Mouse (Mus musculus): ENCODE results near the gene Zcchc24.

The Zcchc24 gene

GRCm38 (mm10) chr14:25720962-25721707, 47.7 kb downstream of the Zcchc24 start:
- TF ChIP-seq GATA4 (IDR thresholded peaks at IDR 0.05; ENCODE audit: insufficient replicate concordance, low read length) = no peak

GRCm38 (mm10) chr14:25719371-25719770, 49.5 kb downstream of the Zcchc24 start:
- no peak for TF ChIP-seq GATA4 (IDR thresholded peaks at IDR 0.05; ENCODE audit: insufficient replicate concordance, low read length)

- no peak for TF ChIP-seq GATA4 (IDR thresholded peaks at IDR 0.05; ENCODE audit: insufficient replicate concordance, low read length)
Measured at GRCm38 (mm10) chr14:25718471-25718870, 50.4 kb downstream of the Zcchc24 start.

GRCm38 (mm10) chr14:25717718-25718117, 51.1 kb downstream of the Zcchc24 start:
- TF ChIP-seq GATA4 (IDR thresholded peaks at IDR 0.05; ENCODE audit: insufficient replicate concordance, low read length) = no peak

- TF ChIP-seq GATA4 (IDR thresholded peaks at IDR 0.05; ENCODE audit: insufficient replicate concordance, low read length) = no peak
Measured at GRCm38 (mm10) chr14:25716528-25716927, 52.3 kb downstream of the Zcchc24 start.

- no peak for TF ChIP-seq GATA4 (IDR thresholded peaks at IDR 0.05; ENCODE audit: insufficient replicate concordance, low read length)
Measured at GRCm38 (mm10) chr14:25713443-25713842, 55.4 kb downstream of the Zcchc24 start.

- no peak for TF ChIP-seq GATA4 (IDR thresholded peaks at IDR 0.05; ENCODE audit: insufficient replicate concordance, low read length)
Measured at GRCm38 (mm10) chr14:25711602-25712001, 57.2 kb downstream of the Zcchc24 start.

- TF ChIP-seq GATA4 (IDR thresholded peaks at IDR 0.05; ENCODE audit: insufficient replicate concordance, low read length) = no peak
Measured at GRCm38 (mm10) chr14:25711177-25711576, 57.7 kb downstream of the Zcchc24 start.

GRCm38 (mm10) chr14:25710681-25711080, 58.2 kb downstream of the Zcchc24 start:
- no peak for TF ChIP-seq GATA4 (IDR thresholded peaks at IDR 0.05; ENCODE audit: insufficient replicate concordance, low read length)

- TF ChIP-seq GATA4 (IDR thresholded peaks at IDR 0.05; ENCODE audit: insufficient replicate concordance, low read length) = no peak
Measured at GRCm38 (mm10) chr14:25710073-25710472, 58.8 kb downstream of the Zcchc24 start.

GRCm38 (mm10) chr14:25708917-25709316, 59.9 kb downstream of the Zcchc24 start:
- no peak for TF ChIP-seq GATA4 (IDR thresholded peaks at IDR 0.05; ENCODE audit: insufficient replicate concordance, low read length)

GRCm38 (mm10) chr14:25708451-25708850, 60.4 kb downstream of the Zcchc24 start:
- no peak; the same call in 1 of the 2 replicates for TF ChIP-seq GATA4 (IDR thresholded peaks at IDR 0.05; ENCODE audit: insufficient replicate concordance, low read length)

GRCm38 (mm10) chr14:25707691-25708181, 61.1 kb downstream of the Zcchc24 start:
- TF ChIP-seq GATA4 (IDR thresholded peaks at IDR 0.05; ENCODE audit: insufficient replicate concordance, low read length) = no peak

- TF ChIP-seq GATA4 (IDR thresholded peaks at IDR 0.05; ENCODE audit: insufficient replicate concordance, low read length) = no peak
Measured at GRCm38 (mm10) chr14:25701986-25702385, 66.9 kb downstream of the Zcchc24 start.

GRCm38 (mm10) chr14:25696356-25696755, 72.5 kb downstream of the Zcchc24 start:
- no peak for TF ChIP-seq GATA4 (IDR thresholded peaks at IDR 0.05; ENCODE audit: insufficient replicate concordance, low read length)

GRCm38 (mm10) chr14:25695059-25695458, 73.8 kb downstream of the Zcchc24 start:
- no peak for TF ChIP-seq GATA4 (IDR thresholded peaks at IDR 0.05; ENCODE audit: insufficient replicate concordance, low read length)

GRCm38 (mm10) chr14:25694569-25694897, 74.3 kb downstream of the Zcchc24 start:
- no peak for TF ChIP-seq GATA4 (IDR thresholded peaks at IDR 0.05; ENCODE audit: insufficient replicate concordance, low read length)
